Mouse (Mus musculus): ENCODE measurements at regions not wholly inside any gene's neighbourhood (a gene's known extent, or its start where the extent isn't known, plus 50 kb on each side); places are given as distances from the start of the nearest gene placed in this dataset.

- no peak for DNase-seq
These were observed 53.1 kb upstream of the Kazn start for GRCm38 (mm10) chr4:142292334-142292733.

- DNase-seq = no peak
These were observed 52.2 kb upstream of the Kazn start for GRCm38 (mm10) chr4:142291366-142291765.
